Mouse (Mus musculus) heart, postnatal 0 days (tissue): ENCODE measurements around the gene Sec14l5. TPM values are rescaled to one million over a fixed set of nuclear protein-coding genes. Genes with fewer than 3 reads are reported as not detected.

Experiments used
- ATAC-seq: fragments of 200-750 bp; cut with Nextera tagmentation; 2 replicates; pipeline ENCODE4 v1.8.0; 2017; ENCODE audit warnings: low read depth, moderate number of reproducible peaks, moderate library complexity; ENCODE audit not compliant: insufficient read depth
- DNase-seq: peaks from one replicate; pipeline ENCODE4 v3.0.0-alpha.2; 2016; ENCODE audit warnings: low spot score
- H3K27ac ChIP-seq: fragments of 300-500 bp; sonication (generic); 2 replicates; pipeline ENCODE4 v1.5.1; 2014; ENCODE audit warnings: low read depth, mild to moderate bottlenecking
- H3K27me3 ChIP-seq: fragments of 300-500 bp; sonication (generic); 2 replicates; pipeline ENCODE4 v1.6.1; 2014; ENCODE audit warnings: low read length, mixed read lengths; ENCODE audit not compliant: control insufficient read depth, insufficient read depth
- H3K36me3 ChIP-seq: fragments of 300-500 bp; sonication (generic); replicated peaks from 2 replicates; pipeline ENCODE4 v1.6.1; 2014; ENCODE audit warnings: low read length, mixed read lengths; ENCODE audit not compliant: control insufficient read depth, insufficient read depth
- H3K4me1 ChIP-seq: fragments of 300-500 bp; sonication (generic); 2 replicates; pipeline ENCODE4 v1.6.1; 2014; ENCODE audit warnings: antibody characterized with exemption; ENCODE audit not compliant: control insufficient read depth, insufficient read depth
- H3K4me2 ChIP-seq: fragments of 300-500 bp; sonication (generic); 2 replicates; pipeline ENCODE4 v1.6.1; 2014; ENCODE audit warnings: low read depth, mild to moderate bottlenecking, low read length, moderate library complexity
- H3K4me3 ChIP-seq: fragments of 300-500 bp; sonication (generic); 2 replicates; pipeline ENCODE4 v1.5.1; 2014; ENCODE audit warnings: low read depth, low read length
- H3K9ac ChIP-seq: fragments of 300-500 bp; sonication (generic); replicated peaks from 2 replicates; pipeline ENCODE4 v1.6.1; 2014; ENCODE audit warnings: low read depth, low read length, mixed read lengths
- H3K9me3 ChIP-seq: fragments of 300-500 bp; sonication (generic); replicated peaks from 2 replicates; pipeline ENCODE4 v1.6.1; 2016; ENCODE audit warnings: low read length; ENCODE audit not compliant: control insufficient read depth
- CTCF ChIP-seq: IDR thresholded peaks from 2 replicates; pipeline ENCODE4 v1.5.1; 2016; ENCODE audit warnings: antibody characterized with exemption, control low read depth, low read depth
- EP300 ChIP-seq: IDR thresholded peaks from 2 replicates; pipeline ENCODE4 v1.6.1; 2016; ENCODE audit warnings: antibody characterized with exemption, low read depth
- whole genome bisulfite sequencing: fragments of 180-500 bp; shearing (Covaris S2); extraction: QIAGEN DNeasy Blood & Tissue Kit; methylation state at CpG from one replicate; pipeline ENCODE4 v1.1.7; 2014; 5-methylcytosine and 5-hydroxymethylcytosine counted together
- microRNA-seq: library from miRNA; unstranded; fragments of <30 nt; microRNA quantifications from one replicate; pipeline ENCODE4, GENCODE M21; 2016
- polyA plus RNA-seq: library from polyadenylated mRNA; unstranded; fragments of >200 nt; fragmentation: Nextera tagmentation; extraction: Ambion mirVana; gene quantifications from 2 replicates; pipeline ENCODE4 v1.2.1, GENCODE M21; 2015
- total RNA-seq: library from RNA; depleted of rRNA; stranded (reverse); fragments of >200 nt; gene quantifications from 2 replicates; pipeline ENCODE4 v1.2.3, GENCODE M21; 2014; ENCODE audit warnings: low replicate concordance; rRNA removed

The Sec14l5 gene
- total and polyA plus RNA-seq, 2 experiments from 2014 or later: not detected

- Histone ChIP-seq H3K27ac (0 out of 2 replicates have a peak overlapping the region, but pooled peaks have one; percentile 1), H3K27me3 (no peaks in the 10 kb centered on the region), H3K4me2 (peak overlapping the region; percentile 81), H3K4me3 (peak overlapping the region; percentile 69), H3K4me1 (peaks cover 6% of the 10 kb centered on the region; the same call in 1 of the 2 replicates), H3K9ac (no peak overlapping the region), H3K9me3 (0 out of 2 replicates have a peak, but pooled peaks cover 3% of the 10 kb centered on the region), H3K36me3 (0 out of 2 replicates have a peak, but pooled peaks cover 7% of the 10 kb centered on the region)
- DNase-seq: no peak
- 74% methylated on average over 4 of the region's 4 CpGs for WGBS
- TF ChIP-seq EP300 (no peak), CTCF (no peak)
- ATAC-seq: no peak
Observed at GRCm38 (mm10) chr16:5232982-5233381, 86.1 kb downstream of the Sec14l5 start.

GRCm38 (mm10) chr16:5233418-5234313 is 86.8 kb downstream of the Sec14l5 start, which contains the start of gene Alg1:
Gene Alg1, plus strand, starts transcription at chr16:5233621.
- no peak for TF ChIP-seq CTCF
- no peak for TF ChIP-seq EP300
- peak within 1 kb of the TSS; percentile 81 for H3K4me2 ChIP-seq
- WGBS: 1% methylated on average over 47 of the region's 47 CpGs
- H3K4me3 ChIP-seq: peak within 1 kb of the TSS; percentile 69
- no peaks in the 10 kb centered on the region for H3K27me3 ChIP-seq
- H3K9me3 ChIP-seq: 0 out of 2 replicates have a peak, but pooled peaks cover 3% of the 10 kb centered on the region
- peaks cover 6% of the 10 kb centered on the region; the same call in 1 of the 2 replicates for H3K4me1 ChIP-seq
- H3K27ac ChIP-seq: peak within 1 kb of the TSS; percentile 74
- DNase-seq (peak; percentile 94), ATAC-seq (peak; percentile 98)
- peak within 1 kb of the TSS; percentile 77 for H3K9ac ChIP-seq
- H3K36me3 ChIP-seq: 0 out of 2 replicates have a peak, but pooled peaks cover 13% of the 10 kb centered on the region

Small RNA genes lying within 50 kb of the gene (microRNA-seq; reads per million reads assigned to microRNA genes)
- gene Gm23689: not detected
- not detected for gene Gm26095
- not detected for gene Mir6364

Other genes with a start within 250 kb of the Sec14l5 start
- 35.5 and 44.0 TPM in 2 replicates for gene Nudt16l1, start 208.3 kb upstream of the Sec14l5 start, total RNA-seq
- 96.0 and 101 TPM in 2 replicates for gene Nudt16l1, start 208.3 kb upstream of the Sec14l5 start, polyA plus RNA-seq
- gene Anks3, start 182.9 kb upstream of the Sec14l5 start, total RNA-seq: 18.0 and 22.7 TPM in 2 replicates
- 18.6 and 21.2 TPM in 2 replicates for gene Anks3, start 182.9 kb upstream of the Sec14l5 start, polyA plus RNA-seq
- not detected in 2 replicates for gene Sept12, start 149.3 kb upstream of the Sec14l5 start, total RNA-seq
- not detected in 2 replicates for gene Sept12, start 149.3 kb upstream of the Sec14l5 start, polyA plus RNA-seq
- gene Smim22, start 139.8 kb upstream of the Sec14l5 start, total RNA-seq: 7.3 TPM in 1 of 2 replicates, not detected in the other
- 2.1 and 2.5 TPM in 2 replicates for gene Smim22, start 139.8 kb upstream of the Sec14l5 start, polyA plus RNA-seq
- 37.3 and 55.7 TPM in 2 replicates for gene Rogdi, start 133.6 kb upstream of the Sec14l5 start, total RNA-seq
- gene Rogdi, start 133.6 kb upstream of the Sec14l5 start, polyA plus RNA-seq: 34.8 and 39.2 TPM in 2 replicates
- 74.3 and 84.4 TPM in 2 replicates for gene Glyr1, start 97.2 kb upstream of the Sec14l5 start, total RNA-seq
- gene Glyr1, start 97.2 kb upstream of the Sec14l5 start, polyA plus RNA-seq: 56.2 and 58.5 TPM in 2 replicates
- 31.3 and 34.0 TPM in 2 replicates for gene Ubn1, start 97.1 kb upstream of the Sec14l5 start, total RNA-seq
- gene Ubn1, start 97.1 kb upstream of the Sec14l5 start, polyA plus RNA-seq: 8.5 and 8.7 TPM in 2 replicates
- 1.9 and 2.4 TPM in 2 replicates for gene Ppl, start 14.7 kb upstream of the Sec14l5 start, total RNA-seq
- 0.85 and 1.00 TPM in 2 replicates for gene Ppl, start 14.7 kb upstream of the Sec14l5 start, polyA plus RNA-seq
- gene Nagpa, start 56.9 kb downstream of the Sec14l5 start, total RNA-seq: 12.3 and 23.6 TPM in 2 replicates
- 9.4 and 10.6 TPM in 2 replicates for gene Nagpa, start 56.9 kb downstream of the Sec14l5 start, polyA plus RNA-seq
- gene AU021092, start 75.2 kb downstream of the Sec14l5 start, total RNA-seq: 12.2 and 14.9 TPM in 2 replicates
- gene AU021092, start 75.2 kb downstream of the Sec14l5 start, polyA plus RNA-seq: 6.3 and 8.8 TPM in 2 replicates
- gene Alg1, start 86.5 kb downstream of the Sec14l5 start, total RNA-seq: 21.2 and 29.2 TPM in 2 replicates
- gene Alg1, start 86.5 kb downstream of the Sec14l5 start, polyA plus RNA-seq: 24.9 TPM in 2 replicates
- 26.4 and 44.2 TPM in 2 replicates for gene Eef2kmt, start 108.9 kb downstream of the Sec14l5 start, total RNA-seq
- gene Eef2kmt, start 108.9 kb downstream of the Sec14l5 start, polyA plus RNA-seq: 20.2 and 23.3 TPM in 2 replicates